Mouse (Mus musculus) heart, postnatal 10 days (tissue): ENCODE results near the gene Vstm2l. TPM values are rescaled to one million over a fixed set of nuclear protein-coding genes. Genes with fewer than 3 reads are reported as not detected.

Source experiments
- DNase-seq, 2 experiments: peaks; one replicate each; pipeline ENCODE4 v3.0.0; 2021
- intact Hi-C: fragments of 180-260 bp; cut with DNase I; formaldehyde crosslinking; loops from one replicate; pipeline ENCODE4 v1.15.1; 2025
- total RNA-seq, 2 experiments: library from RNA; stranded (reverse); gene quantifications; 2 replicates each; pipeline ENCODE4 v1.2.3; 2021

The Vstm2l gene
- under 1 TPM in 1 of 2 experiments, not detected in 1; 0.20 TPM for total RNA-seq

- DNase-seq: no peak
- intact Hi-C loops: no loop called here
These were observed at the start of gene Vstm2l for GRCm38 (mm10) chr2:157914105-157914764. Vstm2l (plus strand) TSS chr2:157914653.

GRCm38 (mm10) chr2:157867126-157867525, 47.3 kb upstream of the Vstm2l start:
- no peak for DNase-seq
- intact Hi-C loops: no loop called here

DNA sequence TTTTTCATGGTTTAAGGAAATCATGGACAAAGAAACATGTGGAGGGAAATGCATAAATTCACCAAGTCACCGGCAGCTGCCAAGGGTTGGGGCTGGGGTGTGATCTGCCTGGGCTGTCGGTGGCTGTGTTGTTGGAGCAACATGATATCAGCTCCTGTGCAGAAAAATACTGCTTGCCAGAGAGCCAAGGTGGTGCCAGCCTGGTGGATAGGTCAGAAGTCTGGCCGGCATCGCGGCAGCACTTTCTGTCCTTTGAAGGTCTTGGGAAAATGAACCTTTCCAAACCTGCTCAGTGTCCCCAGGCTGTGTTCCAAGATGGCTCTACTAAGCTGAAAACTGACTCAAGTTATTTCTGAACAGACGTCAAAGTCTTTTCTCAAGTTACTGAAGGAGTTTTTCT, 44.2 kb upstream of the Vstm2l start:
- DNase-seq: peak; percentile 17 to 18
- intact Hi-C loops: loop anchor here (5.0 kb wide), 1 partner anchor 48 kb away; no protein-coding TSS in a partner anchor

- intact Hi-C loops: loop anchor here (5.0 kb wide), 1 partner anchor 51 kb away; no protein-coding TSS in a partner anchor
- DNase-seq: peak; percentile 50 to 74
These were observed 41.2 kb upstream of the Vstm2l start for GRCm38 (mm10) chr2:157873223-157873622.

GRCm38 (mm10) chr2:157873691-157874090, 40.8 kb upstream of the Vstm2l start:
- no peak for DNase-seq
- intact Hi-C loops: loop anchor here (5.0 kb wide), 1 partner anchor 51 kb away; no protein-coding TSS in a partner anchor

DNA sequence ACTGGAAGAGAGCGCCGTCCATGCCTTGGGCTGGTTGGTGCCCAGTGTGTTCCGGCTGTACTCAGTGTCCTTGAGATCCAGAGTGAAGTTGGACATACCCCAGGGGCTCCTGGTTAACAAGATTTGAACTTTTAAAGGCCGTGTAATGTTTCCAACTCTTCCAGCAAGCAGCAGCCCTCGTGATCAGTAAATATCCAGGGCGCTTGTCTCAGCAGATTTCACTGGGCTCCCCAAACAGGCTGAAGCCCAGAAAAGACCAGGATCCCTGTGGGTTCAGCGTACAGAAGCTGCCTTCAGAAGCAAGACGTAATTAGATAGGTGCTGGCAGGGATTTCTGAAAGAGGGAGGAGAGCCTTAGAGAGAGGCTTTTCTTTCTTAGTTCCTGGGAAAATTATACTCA, 39.3 kb upstream of the Vstm2l start:
- DNase-seq: no peak

DNA sequence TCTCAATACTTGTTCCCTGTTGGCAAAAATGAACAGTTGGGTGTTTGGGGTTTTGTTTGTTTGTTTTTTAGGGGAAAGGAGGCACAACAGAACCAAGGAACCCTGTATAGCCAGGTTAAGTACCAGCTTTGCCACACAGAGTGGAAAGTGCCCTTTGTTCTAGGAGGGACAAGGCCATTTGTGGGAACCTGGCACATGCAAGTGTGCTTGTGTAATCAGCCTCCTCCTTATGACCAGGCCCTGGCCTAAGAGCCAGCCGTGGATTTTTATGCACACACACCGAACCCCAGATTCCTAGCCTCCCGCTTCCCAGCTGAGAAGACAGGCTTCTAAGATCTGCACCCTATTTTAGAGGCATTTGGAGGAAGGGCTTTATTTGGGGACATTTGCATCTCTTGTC, 37.1 kb upstream of the Vstm2l start:
- intact Hi-C loops: no loop called here
- no peak for DNase-seq

More for the DNA sequence above, 39.3 kb upstream of the Vstm2l start:
- intact Hi-C loops: no loop called here

DNA sequence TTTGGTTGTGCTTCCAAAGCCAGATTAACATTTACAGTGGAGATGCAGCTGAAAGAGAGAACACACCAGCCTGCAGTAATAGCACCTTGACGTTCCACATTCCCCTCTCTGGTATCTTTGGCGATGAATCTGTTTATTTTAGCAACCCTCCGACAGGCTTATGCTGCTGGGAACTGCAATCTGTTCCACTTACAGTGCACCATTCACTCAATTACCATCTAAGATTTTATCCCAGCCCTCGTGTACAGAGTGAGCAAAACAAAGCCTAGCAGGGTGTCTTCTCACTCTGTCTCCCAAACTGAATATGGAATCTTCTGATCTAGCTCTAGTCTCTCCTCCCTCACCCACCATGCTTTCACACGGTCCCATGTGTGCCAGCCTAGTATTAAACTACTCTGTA, 36.5 kb upstream of the Vstm2l start:
- intact Hi-C loops: no loop called here

DNA sequence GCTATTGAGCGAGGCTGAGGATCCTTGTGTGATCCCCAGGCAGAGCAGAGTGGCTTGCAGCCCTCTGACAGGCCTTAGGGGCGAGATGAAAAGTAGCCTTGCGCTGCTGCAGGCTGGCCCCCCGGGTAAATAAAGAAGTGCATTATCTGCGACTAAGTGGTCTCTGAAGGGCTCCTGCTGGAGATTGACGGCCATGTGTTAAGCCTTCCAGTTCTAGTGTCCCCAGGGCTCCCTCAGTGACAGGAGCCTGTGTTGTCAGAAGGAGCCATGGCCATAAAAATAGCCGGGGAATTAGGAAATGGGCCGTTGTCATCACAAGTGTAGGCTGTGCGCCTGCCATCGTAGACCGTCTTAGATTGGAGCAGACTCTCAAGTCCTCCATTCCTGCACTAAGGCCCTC, 32.5 kb upstream of the Vstm2l start:
- intact Hi-C loops: no loop called here
- DNase-seq: no peak

More for the DNA sequence above, 36.5 kb upstream of the Vstm2l start:
- no peak for DNase-seq

DNA sequence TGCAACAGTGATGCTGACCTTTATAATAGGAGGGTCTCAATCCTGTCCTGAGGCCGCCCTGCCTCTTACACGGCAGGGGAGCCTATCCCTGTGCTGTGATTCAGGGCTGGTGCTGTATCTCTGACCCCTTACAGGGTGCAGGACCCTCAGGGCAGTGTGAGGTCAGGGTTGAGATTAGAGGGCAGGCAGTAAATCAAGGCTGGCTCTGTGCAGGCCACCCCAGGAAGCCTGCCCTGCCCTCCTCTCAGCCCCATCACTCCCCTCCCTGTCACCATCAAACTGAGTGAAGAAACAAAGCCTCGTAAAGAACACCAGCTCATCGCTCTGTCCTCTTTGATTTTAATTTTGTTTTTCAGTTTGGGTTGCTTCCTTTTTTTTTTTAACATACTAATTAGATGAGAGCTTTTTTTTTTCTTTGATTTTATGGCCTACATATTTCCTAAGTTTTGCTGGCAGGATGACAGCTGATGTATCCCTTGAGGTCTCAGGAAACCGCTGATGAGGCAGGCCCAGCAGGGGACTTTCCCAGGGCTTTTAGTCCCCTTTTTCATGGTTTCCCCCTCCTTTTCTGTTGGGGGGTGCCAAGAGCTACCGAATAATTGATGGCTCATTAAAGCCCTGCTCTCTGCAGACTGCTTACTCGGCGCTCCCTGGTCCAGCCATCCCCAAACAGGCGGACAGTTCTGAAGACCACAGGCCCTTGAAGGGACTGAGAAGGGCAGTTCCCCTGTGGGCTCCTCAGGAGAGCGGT, 27.0 kb upstream of the Vstm2l start:
- intact Hi-C loops: no loop called here
- DNase-seq: peak in 1 of 2 experiments; percentile 4

DNA sequence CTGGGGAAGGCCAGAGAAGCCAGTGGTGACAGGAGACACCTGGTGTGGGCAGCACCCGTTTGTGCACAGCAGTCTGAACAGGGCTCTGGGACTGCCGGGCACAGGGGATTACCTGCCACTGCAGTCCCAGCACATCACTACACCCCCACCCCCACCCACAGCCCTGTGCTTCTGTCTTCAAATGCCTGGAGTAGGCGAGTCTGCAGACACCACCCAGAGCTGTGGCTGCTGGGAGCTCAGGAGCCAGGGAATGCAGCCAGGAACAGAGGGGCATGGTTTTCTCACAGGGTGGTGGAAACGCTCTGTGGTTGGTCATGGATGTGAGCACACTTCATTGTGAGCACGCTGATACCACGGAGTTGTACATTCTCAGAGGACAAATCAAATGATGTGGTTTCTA, 23.3 kb upstream of the Vstm2l start:
- intact Hi-C loops: no loop called here

GRCm38 (mm10) chr2:157897131-157897530, 17.3 kb upstream of the Vstm2l start:
- intact Hi-C loops: no loop called here
- DNase-seq: no peak

More for the DNA sequence above, 23.3 kb upstream of the Vstm2l start:
- no peak for DNase-seq

DNA sequence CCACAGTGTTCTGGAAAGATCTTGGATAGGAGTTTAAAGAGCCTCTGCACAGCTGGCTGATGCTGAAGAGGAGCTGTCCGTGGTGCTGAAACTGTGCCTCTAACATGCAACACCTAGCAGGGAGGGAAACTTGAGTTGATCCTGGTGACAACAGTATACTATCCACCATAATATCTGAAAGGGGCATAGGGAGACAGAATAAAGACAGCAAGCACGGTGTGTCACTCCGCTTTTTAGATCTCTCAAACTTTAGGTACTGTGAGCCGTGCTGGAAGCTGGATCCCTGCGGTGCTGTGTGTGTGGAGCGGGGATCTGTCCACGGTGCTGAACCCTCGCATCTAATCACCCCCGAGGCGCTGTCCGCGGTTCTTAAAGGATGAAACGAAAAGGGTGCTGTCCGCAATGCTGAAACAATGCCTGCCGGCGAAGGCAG, 1.2 kb upstream of the Vstm2l start:
- intact Hi-C loops: no loop called here
- peak; percentile 91 to 93 for DNase-seq

DNA sequence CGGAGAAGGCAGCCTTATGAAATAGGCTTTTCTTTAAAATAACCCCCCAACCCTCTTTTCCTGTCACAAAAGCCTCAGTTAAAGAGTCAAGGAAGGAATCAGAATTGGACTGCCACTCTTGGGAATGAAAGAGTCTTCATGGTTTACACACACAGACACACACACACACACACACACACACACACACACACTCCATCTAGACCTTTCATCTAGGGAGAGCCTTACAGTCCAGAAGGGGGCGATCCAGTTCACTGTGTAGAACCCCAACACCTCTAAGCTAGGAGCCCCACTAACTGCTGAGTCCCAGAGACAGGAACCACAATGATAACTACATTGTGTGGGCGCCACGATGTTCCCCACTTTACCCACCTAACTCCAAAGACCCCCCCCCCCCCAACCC, 748 bp upstream of the Vstm2l start:
- no peak for DNase-seq
- intact Hi-C loops: no loop called here

GRCm38 (mm10) chr2:157914889-157915517, 550 bp downstream of the Vstm2l start:
- DNase-seq: no peak
- intact Hi-C loops: no loop called here

DNA sequence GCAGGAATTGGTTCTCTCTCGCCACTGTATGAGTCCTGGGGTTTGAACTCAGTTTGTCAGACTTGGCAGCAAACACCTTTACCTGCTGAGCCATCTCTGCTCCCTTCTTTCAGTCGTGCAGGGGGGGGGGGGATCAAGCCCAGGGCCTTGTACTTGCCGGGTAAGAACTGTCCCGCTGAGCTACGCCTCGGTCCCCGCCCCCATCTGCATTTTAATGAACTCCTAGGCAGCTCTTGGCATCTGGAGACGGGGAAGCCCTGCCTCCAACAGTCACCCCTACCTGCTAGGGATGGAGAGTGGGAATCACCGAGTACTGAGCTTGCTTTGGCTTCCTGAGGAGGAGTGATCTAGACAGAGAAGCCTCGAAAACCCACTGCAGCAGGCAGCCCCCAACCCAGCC, 4.1 kb downstream of the Vstm2l start:
- DNase-seq: no peak

DNA sequence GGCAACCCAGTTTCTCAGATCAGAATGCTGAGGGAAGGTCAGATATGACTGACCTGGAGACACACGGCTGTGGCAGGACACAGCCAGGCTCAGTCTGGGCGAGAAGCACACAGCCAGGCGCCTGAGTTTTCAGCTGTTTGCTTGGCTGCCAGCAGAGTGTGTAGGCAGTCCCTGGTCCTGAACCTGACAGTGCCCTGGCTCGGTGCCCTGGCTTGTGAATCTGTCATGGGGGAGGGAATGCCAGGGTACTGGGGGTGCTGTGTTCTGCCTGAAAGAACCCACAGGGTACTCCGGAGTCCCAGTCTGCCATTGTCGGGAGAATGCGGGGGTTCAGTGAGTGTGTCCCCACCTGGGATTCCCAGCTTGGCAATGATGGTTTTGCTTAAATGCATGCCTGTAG, 7.1 kb downstream of the Vstm2l start:
- DNase-seq: no peak
- intact Hi-C loops: no loop called here

More for the DNA sequence above, 4.1 kb downstream of the Vstm2l start:
- intact Hi-C loops: no loop called here

DNA sequence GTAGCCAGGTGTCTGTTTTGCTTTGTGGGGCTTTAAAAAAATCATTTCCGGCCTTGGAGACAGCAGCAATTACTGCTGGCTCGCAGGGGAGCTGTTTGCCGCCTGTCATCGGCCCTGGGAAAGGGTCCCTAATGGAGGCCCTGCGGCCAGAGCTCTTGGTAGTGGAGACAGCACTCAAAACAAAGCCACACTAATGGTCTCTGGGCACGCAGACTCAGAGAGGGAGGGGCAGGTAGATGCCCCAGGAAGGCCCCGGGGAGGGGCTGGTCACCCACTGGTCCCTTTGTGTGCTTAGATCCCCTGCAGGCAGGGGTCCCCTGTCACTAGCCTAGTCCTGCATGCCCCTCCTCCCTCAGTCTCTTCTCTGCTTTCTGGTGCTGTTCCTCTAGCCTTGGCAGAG, 9.0 kb downstream of the Vstm2l start:
- no peak for DNase-seq
- intact Hi-C loops: no loop called here

DNA sequence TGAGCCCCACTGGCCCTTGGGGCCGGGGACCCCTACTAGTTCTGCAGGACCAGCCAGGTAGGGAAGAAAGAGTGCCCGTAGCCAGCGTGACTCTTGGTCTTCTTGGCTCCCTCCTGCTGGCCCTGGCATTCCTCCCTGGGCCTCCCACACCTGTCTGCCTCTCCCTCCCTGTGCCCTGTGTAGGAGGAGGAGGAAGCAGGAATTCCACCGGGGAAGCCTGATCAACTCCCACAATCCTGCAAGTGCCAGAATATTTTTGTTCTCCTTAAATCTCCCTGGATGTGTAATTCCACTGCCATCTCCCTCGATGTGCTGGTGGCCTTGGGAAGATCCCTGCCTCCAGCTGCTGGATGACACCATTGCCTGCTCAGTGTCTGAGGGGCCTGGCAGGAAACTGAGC, 10.1 kb downstream of the Vstm2l start:
- intact Hi-C loops: no loop called here
- no peak for DNase-seq

DNA sequence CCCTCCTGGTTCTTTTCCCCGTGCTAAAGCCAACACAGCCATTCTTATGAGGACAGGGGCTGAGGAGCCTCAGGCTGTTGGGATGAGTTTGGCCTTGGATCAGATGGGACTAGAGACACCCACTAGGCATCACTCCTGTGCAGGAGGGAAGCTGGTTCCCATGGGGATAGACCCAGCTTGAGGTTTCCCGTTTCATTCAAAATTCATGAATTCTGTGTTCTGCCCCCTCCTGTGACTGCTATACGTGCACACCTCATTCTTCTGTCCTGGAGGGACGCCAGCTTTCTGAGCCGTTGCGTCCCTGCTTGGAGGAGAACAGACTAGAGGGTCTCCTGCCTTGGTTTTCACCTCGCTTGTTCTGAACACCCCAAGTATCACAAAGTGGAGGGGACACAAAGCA, 12.0 kb downstream of the Vstm2l start:
- intact Hi-C loops: no loop called here
- DNase-seq: no peak

- DNase-seq: no peak
- intact Hi-C loops: no loop called here
These were observed 12.5 kb downstream of the Vstm2l start for GRCm38 (mm10) chr2:157926927-157927326.

DNA sequence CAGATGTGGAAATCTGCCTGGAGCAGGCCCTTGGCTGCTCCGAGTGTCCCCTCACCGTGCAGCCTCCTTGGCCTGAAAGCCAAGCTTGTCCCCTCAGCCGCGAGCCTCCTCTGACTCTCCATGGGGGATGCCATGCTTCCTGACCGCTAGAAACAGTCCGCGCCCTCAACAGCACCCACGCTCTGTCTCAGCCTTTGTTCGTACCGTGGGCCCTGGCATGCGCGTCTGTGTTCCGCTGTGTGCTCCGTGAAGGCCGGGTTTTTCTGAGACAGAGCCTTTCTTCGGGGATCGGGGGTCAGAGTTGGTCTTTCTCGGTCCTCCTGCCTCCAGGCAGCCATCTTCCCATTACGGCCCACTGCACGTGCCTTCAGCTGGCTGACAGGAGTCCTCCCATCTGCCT, 12.9 kb downstream of the Vstm2l start:
- intact Hi-C loops: no loop called here
- DNase-seq: no peak
